Mouse (Mus musculus): ENCODE measurements around the gene Sat2.

Gene Sat2

GRCm38 (mm10) chr11:69621571-69622268, at the start of gene Sat2:
Gene Sat2 (plus strand): TSS chr11:69622024.
- DNase-seq (ENCODE audit: low spot score in 2 of 2) = no peak

GRCm38 (mm10) chr11:69575220-69575619, 46.6 kb upstream of the Sat2 start:
- no peak for DNase-seq (ENCODE audit: low spot score in 2 of 2)

DNA sequence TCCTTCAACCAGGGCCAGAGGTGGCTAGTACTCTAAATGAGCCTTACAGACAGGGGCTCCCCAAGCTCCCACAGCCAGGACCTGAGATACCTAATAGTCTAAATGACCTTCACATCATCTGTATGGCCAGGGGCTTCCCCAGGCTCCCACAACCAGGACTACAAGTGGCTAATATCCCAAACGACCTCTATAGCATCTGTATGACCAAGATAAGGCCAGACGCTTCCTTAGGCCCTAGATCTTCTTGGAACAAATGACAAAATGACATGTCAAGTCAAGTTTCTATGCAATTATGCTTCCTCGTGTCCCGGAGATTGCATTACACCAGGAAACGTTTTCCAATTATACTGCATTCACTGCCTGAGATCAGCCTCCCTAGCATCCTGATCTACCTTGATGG, 45.5 kb upstream of the Sat2 start:
- DNase-seq (ENCODE audit: low spot score in 2 of 2) = no peak

GRCm38 (mm10) chr11:69578301-69578700, 43.5 kb upstream of the Sat2 start:
- no peak for DNase-seq (ENCODE audit: low spot score in 2 of 2)

GRCm38 (mm10) chr11:69579128-69580017, 42.5 kb upstream of the Sat2 start:
- DNase-seq (ENCODE audit: low spot score in 2 of 2) = peak; percentile 97

GRCm38 (mm10) chr11:69580091-69580514, 41.7 kb upstream of the Sat2 start, which contains the start of the genes Wrap53 and Trp53:
Gene Wrap53 (minus strand): TSS chr11:69580255.
Gene Trp53 (plus strand): TSS chr11:69580359.
- peak; percentile 84 to 87 for DNase-seq (ENCODE audit: low spot score in 2 of 2)

- no peak for DNase-seq (ENCODE audit: low spot score in 2 of 2)
These were observed 41.2 kb upstream of the Sat2 start for GRCm38 (mm10) chr11:69580572-69581146.

DNA sequence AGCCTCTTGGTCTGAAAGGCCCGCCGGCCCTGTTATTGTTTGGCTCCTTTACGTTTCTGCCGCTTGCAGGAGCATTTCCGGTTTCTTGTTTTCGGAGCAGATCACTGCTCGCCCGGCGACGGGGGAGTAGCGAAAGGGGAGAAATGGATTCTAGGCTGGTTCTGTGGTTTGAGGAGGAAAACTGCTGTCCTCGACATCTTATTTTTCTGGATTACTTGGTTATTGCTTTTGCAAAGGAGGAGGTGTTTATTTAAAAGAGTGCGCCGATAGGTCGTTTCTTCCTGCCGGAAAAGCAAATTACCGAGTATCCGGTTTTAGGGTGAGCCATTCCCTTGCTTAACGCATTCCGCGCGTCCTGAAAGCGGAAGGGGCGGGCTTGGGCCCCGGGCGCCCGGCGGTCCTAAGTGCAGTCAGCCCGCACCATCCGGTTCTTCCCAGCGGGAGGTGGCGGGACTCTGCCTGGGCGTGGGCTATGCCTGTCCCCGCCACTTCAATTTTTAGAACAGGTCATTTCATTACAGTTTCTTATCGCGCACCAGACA, 40.6 kb upstream of the Sat2 start:
- DNase-seq (ENCODE audit: low spot score in 2 of 2) = peak; percentile 81 to 84

GRCm38 (mm10) chr11:69581814-69582213, 40.0 kb upstream of the Sat2 start:
- no peak for DNase-seq (ENCODE audit: low spot score in 2 of 2)

GRCm38 (mm10) chr11:69582230-69582805, 39.5 kb upstream of the Sat2 start:
- no peak for DNase-seq (ENCODE audit: low spot score in 2 of 2)

DNA sequence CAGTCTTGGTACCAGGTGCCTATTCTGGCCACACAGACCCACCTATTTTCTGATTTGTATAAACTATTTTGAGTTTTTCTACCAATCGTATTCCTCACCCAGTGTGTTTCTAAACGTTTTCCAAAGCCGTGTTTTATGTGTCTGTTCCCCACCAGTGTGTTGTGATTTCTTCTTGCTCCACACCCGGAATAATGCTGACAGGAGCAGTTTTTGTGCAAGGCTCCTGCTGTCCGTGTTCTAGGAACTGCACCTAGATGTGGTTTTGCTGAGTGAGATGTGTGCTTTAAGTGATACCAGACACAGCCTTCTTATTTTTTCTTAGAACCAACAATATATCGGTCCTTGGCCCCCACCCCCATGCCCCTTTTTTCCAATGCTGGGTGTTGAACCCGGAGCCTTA, 37.8 kb upstream of the Sat2 start:
- no peak for DNase-seq (ENCODE audit: low spot score in 2 of 2)

- DNase-seq (ENCODE audit: low spot score in 2 of 2) = no peak
These were observed 36.9 kb upstream of the Sat2 start for GRCm38 (mm10) chr11:69584937-69585336.

DNA sequence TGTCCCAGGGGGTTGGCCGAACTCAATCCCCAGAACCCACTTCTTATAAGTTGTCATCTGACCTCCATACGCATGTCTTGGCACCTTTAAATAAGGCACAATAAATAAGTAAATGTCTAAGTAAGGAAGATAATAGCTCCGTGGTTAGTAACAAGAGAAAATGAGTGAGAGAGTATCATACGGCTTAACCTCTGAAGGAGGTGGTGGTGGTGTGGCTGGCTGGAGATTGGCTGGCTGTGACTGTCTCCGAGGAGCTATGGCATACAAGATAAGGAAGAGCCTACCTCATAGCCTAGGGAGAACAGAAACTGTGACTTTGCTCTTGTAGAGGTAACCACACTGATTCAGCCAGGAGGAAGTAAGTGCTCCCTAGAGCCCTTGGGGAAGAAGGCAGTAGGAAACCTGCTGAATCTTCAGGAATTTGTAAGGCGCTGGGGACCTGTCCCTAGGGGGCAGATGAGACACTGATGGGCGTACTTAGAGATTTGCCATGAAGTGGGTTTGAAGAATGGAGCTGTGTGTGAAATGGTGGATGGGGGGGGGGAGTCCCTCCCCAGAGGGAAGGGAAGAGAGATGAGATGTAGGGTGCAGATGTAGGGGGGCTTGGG, 36.0 kb upstream of the Sat2 start:
- no peak for DNase-seq (ENCODE audit: low spot score in 2 of 2)

GRCm38 (mm10) chr11:69589207-69589834, 32.5 kb upstream of the Sat2 start:
- no peak for DNase-seq (ENCODE audit: low spot score in 2 of 2)

GRCm38 (mm10) chr11:69590622-69591021, 31.2 kb upstream of the Sat2 start:
- DNase-seq (ENCODE audit: low spot score in 2 of 2) = no peak

- DNase-seq (ENCODE audit: low spot score in 2 of 2) = no peak
These were observed 30.4 kb upstream of the Sat2 start for GRCm38 (mm10) chr11:69591424-69591823.

DNA sequence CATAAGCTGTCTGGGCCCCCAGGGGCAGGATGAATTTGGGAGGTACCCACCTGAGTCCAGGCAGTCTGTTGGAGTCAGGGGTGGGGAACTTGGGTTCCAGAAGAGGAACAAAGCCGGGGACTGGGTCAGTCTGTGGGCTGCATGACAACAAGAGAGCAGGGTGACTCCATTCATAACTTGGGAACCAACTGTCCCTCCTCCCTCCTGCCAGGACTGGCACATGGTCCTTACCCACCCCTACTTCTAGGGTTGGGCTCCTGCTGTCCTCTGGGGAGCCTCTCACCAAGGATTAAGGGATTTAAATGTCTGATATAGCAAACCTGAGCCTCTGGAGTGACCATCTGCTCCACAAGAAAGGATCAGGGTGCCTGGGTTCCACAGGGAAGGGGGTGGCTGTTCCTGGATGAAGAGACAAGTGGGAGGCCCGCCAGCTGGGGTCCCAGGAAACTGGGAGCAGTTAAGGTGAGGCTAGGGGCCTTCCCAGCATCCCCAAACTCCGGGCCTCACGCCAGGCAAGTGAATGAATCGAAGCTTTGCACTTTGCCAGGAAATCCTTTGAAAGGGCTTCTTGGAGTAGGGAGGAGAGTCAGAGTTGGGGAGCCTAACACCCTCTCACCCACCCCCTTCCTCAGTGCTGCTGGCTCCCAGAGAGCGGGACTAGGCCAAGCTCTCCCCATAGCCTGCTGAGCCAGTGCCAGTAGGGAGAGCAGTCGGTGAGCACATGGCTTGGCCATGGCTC, 29.8 kb upstream of the Sat2 start:
- DNase-seq (ENCODE audit: low spot score in 2 of 2) = peak; percentile 59 to 80

- no peak for DNase-seq (ENCODE audit: low spot score in 2 of 2)
These were observed 29.0 kb upstream of the Sat2 start for GRCm38 (mm10) chr11:69592799-69593198.

DNA sequence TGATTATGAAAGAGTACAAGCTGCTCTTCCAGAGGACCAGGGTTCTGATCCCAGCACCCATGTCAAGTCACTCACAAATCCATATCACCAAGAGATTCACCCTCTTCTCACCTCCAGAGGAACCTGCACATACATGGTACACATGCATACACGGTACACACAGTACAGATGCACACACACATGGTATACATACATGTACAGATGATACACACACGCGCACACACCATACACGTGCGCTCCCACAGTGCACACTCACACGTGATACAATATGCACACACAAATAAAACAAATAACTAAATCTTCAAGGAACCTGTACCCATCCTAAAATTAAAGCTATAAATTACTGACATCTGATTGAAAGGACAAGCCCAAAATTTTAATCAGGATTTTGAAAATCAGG, 27.0 kb upstream of the Sat2 start:
- no peak for DNase-seq (ENCODE audit: low spot score in 2 of 2)

- no peak for DNase-seq (ENCODE audit: low spot score in 2 of 2)
These were observed 22.4 kb upstream of the Sat2 start for GRCm38 (mm10) chr11:69599436-69599835.
